Mouse (Mus musculus) embryonic facial prominence, embryonic 12.5 days (tissue): ENCODE measurements around the gene Ifitm3. TPM values are rescaled to one million over a fixed set of nuclear protein-coding genes. Genes with fewer than 3 reads are reported as not detected.

Source experiments
- ATAC-seq: fragments of 200-750 bp; cut with Nextera tagmentation; 2 replicates; pipeline ENCODE4 v1.8.0; 2017; ENCODE audit not compliant: insufficient number of reproducible peaks, insufficient read depth, low FRiP score, low TSS enrichment
- H3K27ac ChIP-seq: fragments of 300-500 bp; sonication (generic); 2 replicates; pipeline ENCODE4 v1.5.1; 2016; ENCODE audit warnings: mild to moderate bottlenecking
- H3K27me3 ChIP-seq: fragments of 300-500 bp; sonication (generic); 2 replicates; pipeline ENCODE4 v1.6.1; 2016; ENCODE audit warnings: mild to moderate bottlenecking, moderate library complexity
- H3K36me3 ChIP-seq: fragments of 300-500 bp; sonication (generic); 2 replicates; pipeline ENCODE4 v1.6.1; 2016; ENCODE audit warnings: mild to moderate bottlenecking
- H3K4me1 ChIP-seq: fragments of 300-500 bp; sonication (generic); 2 replicates; pipeline ENCODE4 v1.6.1; 2016
- H3K4me2 ChIP-seq: fragments of 300-500 bp; sonication (generic); replicated peaks from 2 replicates; pipeline ENCODE4 v1.6.1; 2016; ENCODE audit warnings: mild to moderate bottlenecking, moderate library complexity
- H3K4me3 ChIP-seq: fragments of 300-500 bp; sonication (generic); 2 replicates; pipeline ENCODE4 v1.5.1; 2016; ENCODE audit warnings: mild to moderate bottlenecking
- H3K9ac ChIP-seq: fragments of 300-500 bp; sonication (generic); 2 replicates; pipeline ENCODE4 v1.6.1; 2016; ENCODE audit warnings: mild to moderate bottlenecking, moderate library complexity
- H3K9me3 ChIP-seq: fragments of 300-500 bp; sonication (generic); 2 replicates; pipeline ENCODE4 v1.6.1; 2016; ENCODE audit warnings: mild to moderate bottlenecking, moderate library complexity
- WGBS: fragments of 180-500 bp; shearing (Covaris S2); methylation state at CpG from one replicate; pipeline ENCODE4 v1.1.7; 2016; 5-methylcytosine and 5-hydroxymethylcytosine counted together
- polyA plus RNA-seq: library from polyadenylated mRNA; unstranded; fragments of >200 nt; fragmentation: Nextera tagmentation; extraction: Ambion mirVana; gene quantifications from 2 replicates; pipeline ENCODE4 v1.2.1, GENCODE M21; 2016

Ifitm3 gene
- 48.0 and 52.4 TPM in 2 replicates for polyA plus RNA-seq

DNA sequence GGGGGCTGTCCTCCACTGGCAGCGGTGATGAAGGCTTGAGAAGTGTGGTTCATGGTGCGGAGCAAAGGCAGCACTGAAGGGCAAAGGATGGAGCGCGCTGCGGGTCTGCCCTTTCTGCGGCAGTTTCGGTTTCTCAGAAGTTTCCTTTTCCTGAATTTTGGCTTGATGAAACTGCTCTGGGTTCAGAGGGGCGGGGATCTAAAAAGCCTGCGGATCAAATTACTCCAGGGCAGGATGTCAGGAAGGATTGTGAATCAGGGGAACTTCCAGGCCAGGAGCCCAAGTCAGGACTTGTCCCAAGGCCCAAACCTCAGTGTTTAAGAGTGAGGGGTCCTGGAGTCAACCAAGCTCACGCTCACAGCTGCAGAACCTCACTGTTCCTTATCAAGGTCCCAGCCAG lies at the start of gene Ifitm3:
Gene Ifitm3 (minus strand): TSS at position 178 of the 400 bp plus-strand sequence.
- Histone ChIP-seq H3K27me3 (no peaks in the 10 kb centered on the region), H3K4me3 (peak within 1 kb of the TSS; percentile 23), H3K9ac (peak within 1 kb of the TSS; percentile 15; the same call in 1 of the 2 replicates), H3K9me3 (no peaks in the 10 kb centered on the region), H3K4me2 (peak within 1 kb of the TSS; percentile 45), H3K4me1 (peaks cover 21% of the 10 kb centered on the region), H3K27ac (peak within 1 kb of the TSS; percentile 68), H3K36me3 (no peaks in the 10 kb centered on the region)
- WGBS, result 11% methylated on average over 10 of the region's 10 CpGs
- no peak for ATAC-seq

DNA sequence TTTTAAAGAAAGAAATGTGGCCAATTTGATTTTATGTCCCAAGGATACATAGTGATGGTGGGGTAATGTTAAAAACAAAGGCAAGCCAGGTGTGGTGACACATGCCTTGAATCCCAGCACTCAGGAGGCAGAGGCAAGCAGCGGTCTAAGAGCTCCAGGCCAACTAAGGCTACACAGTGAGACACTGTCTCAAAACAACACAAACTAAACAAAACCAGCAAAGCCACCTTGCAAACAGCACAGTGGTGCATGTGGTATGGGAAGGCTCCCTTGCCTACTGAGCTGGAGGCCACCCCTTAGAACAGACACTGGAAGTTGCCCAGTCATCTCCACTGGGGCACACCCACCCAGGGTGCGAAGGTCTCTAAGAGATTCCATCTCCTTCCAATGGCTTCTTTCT lies 49.4 kb upstream of the Ifitm3 start:
- H3K4me3 ChIP-seq, result peak overlapping the region; percentile 79
- 0 out of 2 replicates have a peak overlapping the region, but pooled peaks have one; percentile 93 for H3K9ac ChIP-seq
- no peak overlapping the region for H3K27ac ChIP-seq
- WGBS, result 64% methylated on average over 2 of the region's 2 CpGs
- no peaks in the 10 kb centered on the region for H3K27me3 ChIP-seq
- peaks cover 11% of the 10 kb centered on the region for H3K36me3 ChIP-seq
- H3K9me3 ChIP-seq, result no peaks in the 10 kb centered on the region
- H3K4me2 ChIP-seq, result peak overlapping the region; percentile 89
- ATAC-seq, result no peak
- H3K4me1 ChIP-seq, result peaks cover 12% of the 10 kb centered on the region

DNA sequence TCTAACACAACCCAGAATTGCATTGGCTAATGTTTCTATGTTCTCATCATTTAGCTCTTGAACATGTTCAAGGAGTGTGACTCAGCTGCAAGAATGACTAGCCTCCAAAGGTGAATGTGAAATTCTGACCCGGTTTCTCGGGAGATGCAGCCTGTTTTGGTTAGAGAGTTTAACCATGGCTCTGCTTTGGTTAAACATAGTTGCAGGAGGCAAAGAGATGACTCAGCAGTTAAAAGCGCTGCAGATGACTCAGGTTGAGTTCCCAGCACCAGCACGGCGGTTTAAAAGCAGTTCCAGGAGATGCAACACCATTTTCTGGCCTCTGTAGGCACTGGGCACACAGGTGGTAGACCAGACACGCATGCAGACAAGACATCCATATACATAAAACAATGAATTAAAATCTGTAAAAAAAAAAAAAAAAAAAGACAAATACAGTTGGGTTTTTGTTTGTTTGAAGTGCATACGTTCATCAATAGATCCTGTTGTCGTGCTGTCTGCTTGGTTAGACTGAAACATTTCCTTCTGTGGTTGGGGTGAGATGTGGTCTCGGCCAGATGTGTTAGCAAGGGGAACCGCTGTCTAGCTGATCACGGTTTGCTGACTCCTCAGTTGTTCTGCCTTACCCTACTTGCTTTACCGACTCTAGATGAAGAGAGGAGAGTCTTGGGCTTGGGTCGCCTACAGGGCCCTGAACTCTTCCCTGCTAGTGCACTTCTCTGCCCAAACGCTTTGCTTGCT lies 48.2 kb upstream of the Ifitm3 start:
- ATAC-seq, result no peak
- WGBS, result 86% methylated on average over 14 of the region's 14 CpGs
- no peaks in the 10 kb centered on the region for H3K36me3 ChIP-seq
- H3K4me1 ChIP-seq, result peaks cover 12% of the 10 kb centered on the region
- H3K9ac ChIP-seq, result no peak overlapping the region
- no peaks in the 10 kb centered on the region for H3K27me3 ChIP-seq
- H3K4me3 ChIP-seq, result no peak overlapping the region
- no peaks in the 10 kb centered on the region for H3K9me3 ChIP-seq
- no peak overlapping the region for H3K27ac ChIP-seq
- H3K4me2 ChIP-seq, result no peak overlapping the region

DNA sequence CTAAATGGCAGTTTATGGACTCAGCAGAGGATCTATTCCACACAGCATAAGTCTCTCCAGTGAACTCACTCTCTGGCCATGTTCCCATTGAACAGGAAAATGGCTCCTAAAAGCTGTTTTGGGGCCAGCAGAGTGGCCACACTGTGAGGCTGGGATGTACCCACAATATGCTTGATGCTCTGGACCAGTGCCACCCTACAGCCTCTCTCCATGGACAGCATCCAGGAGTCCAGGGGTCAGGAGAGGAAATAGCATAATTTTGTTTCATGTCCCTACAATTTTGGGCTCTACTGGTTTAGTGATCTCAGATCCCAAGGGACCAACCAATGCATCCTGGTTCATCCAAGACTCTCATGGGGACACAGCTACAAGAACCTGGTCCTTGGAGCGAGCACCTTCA lies 47.0 kb upstream of the Ifitm3 start:
- Histone ChIP-seq H3K4me3 (no peak overlapping the region), H3K27ac (no peak overlapping the region), H3K9ac (no peak overlapping the region), H3K9me3 (no peaks in the 10 kb centered on the region), H3K27me3 (no peaks in the 10 kb centered on the region), H3K4me2 (no peak overlapping the region), H3K4me1 (peaks cover 12% of the 10 kb centered on the region), H3K36me3 (no peaks in the 10 kb centered on the region)
- no peak for ATAC-seq
- WGBS, result 86% methylated on average over 1 of the region's 1 CpGs

DNA sequence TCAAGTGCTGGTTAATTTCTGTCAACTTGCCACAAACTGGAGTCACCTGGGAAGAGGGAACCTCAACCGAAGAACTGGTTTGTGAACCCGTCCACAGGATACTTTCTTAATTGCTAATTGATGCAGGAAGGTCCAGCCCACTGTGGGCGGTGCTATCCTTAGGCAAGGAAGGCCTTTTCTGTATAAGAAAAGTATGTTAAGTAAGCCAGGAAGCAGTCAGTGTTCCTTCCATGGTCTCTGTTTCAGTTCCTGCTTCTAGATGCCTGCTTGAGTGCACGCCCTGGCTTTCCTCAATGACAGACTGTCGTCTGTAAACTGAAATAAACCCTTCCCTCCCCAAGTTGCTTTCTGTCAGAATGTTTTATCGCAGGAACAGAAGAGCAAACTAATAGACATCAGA lies 46.4 kb upstream of the Ifitm3 start:
- no peak for ATAC-seq
- H3K36me3 ChIP-seq, result no peaks in the 10 kb centered on the region
- WGBS, result 90% methylated on average over 6 of the region's 6 CpGs
- no peak overlapping the region for H3K27ac ChIP-seq
- no peaks in the 10 kb centered on the region for H3K9me3 ChIP-seq
- H3K4me2 ChIP-seq, result no peak overlapping the region
- H3K4me3 ChIP-seq, result no peak overlapping the region
- H3K4me1 ChIP-seq, result peaks cover 11% of the 10 kb centered on the region
- no peaks in the 10 kb centered on the region for H3K27me3 ChIP-seq
- no peak overlapping the region for H3K9ac ChIP-seq

DNA sequence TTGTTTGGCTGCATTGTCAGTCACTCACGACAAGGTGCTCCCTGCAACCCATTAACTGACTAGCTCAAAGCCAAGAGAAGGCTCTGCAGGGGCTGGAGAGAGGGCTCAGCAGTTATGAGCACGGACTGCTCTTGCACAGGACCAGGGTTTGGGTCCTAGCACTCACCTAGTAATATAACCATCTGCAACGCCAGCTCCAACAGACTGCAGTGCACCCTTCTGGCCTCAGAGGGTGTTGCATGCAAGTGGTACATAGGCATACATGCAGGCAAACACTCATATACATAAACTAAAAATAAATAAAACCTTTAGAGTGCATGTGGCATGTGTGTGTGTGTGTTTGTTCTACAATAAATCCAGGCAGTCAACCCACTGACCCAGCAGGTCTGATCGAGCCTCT lies 45.2 kb upstream of the Ifitm3 start:
- no peak for ATAC-seq
- Histone ChIP-seq H3K4me2 (no peak overlapping the region), H3K9ac (no peak overlapping the region), H3K27ac (no peak overlapping the region), H3K9me3 (no peaks in the 10 kb centered on the region), H3K4me1 (peaks cover 5% of the 10 kb centered on the region), H3K36me3 (no peaks in the 10 kb centered on the region), H3K27me3 (no peaks in the 10 kb centered on the region), H3K4me3 (no peak overlapping the region)
- WGBS, result 83% methylated on average over 4 of the region's 4 CpGs

DNA sequence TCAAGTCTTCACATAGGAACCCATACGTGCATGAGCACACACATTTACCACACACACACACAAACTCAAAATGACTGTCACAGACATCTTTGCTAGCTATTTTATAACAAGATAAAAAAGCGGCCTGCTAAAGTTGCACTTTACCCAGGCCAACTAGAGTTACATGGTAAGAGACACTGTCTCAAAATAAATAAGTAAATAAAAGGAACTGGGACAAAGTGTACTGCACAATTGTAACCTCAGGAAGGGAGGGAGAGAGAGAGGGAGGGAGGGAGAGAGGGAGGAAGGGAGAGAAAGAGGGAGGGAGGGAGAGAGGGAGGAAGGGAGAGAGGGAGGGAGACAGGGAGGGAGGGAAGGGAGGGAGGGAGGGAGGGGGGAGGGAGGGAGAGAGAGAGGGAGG lies 41.9 kb upstream of the Ifitm3 start:
- no peak overlapping the region for H3K4me3 ChIP-seq
- H3K4me1 ChIP-seq, result peaks cover 10% of the 10 kb centered on the region; the same call in 1 of the 2 replicates
- ATAC-seq, result no peak
- no peaks in the 10 kb centered on the region for H3K27me3 ChIP-seq
- H3K9me3 ChIP-seq, result no peaks in the 10 kb centered on the region
- 85% methylated on average over 2 of the region's 2 CpGs for WGBS
- no peaks in the 10 kb centered on the region for H3K36me3 ChIP-seq
- no peak overlapping the region for H3K9ac ChIP-seq
- no peak overlapping the region for H3K4me2 ChIP-seq
- no peak overlapping the region for H3K27ac ChIP-seq

DNA sequence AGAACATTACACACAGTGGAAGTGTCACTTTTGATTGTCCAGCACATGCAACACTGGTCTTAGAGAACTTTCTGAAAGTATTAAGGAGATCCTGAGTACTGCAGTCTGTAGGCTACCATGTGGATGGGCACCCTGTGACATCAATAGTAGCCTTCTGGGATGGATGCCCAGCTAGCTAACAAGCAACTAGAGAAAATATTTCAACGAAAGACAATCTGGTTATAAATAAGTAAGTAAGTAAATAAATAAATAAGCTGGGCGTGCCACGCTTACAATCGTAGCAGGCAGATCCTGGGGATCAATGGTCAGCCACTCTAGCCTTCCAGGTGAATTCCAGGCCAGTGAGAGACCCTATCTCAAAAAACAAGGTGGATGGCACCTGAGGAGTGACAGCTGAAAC lies 41.4 kb upstream of the Ifitm3 start:
- H3K36me3 ChIP-seq, result no peaks in the 10 kb centered on the region
- peaks cover 14% of the 10 kb centered on the region; the same call in 1 of the 2 replicates for H3K4me1 ChIP-seq
- 91% methylated on average over 4 of the region's 4 CpGs for WGBS
- no peak for ATAC-seq
- H3K27ac ChIP-seq, result no peak overlapping the region
- no peaks in the 10 kb centered on the region for H3K9me3 ChIP-seq
- no peak overlapping the region for H3K4me2 ChIP-seq
- H3K27me3 ChIP-seq, result no peaks in the 10 kb centered on the region
- no peak overlapping the region for H3K4me3 ChIP-seq
- no peak overlapping the region for H3K9ac ChIP-seq

DNA sequence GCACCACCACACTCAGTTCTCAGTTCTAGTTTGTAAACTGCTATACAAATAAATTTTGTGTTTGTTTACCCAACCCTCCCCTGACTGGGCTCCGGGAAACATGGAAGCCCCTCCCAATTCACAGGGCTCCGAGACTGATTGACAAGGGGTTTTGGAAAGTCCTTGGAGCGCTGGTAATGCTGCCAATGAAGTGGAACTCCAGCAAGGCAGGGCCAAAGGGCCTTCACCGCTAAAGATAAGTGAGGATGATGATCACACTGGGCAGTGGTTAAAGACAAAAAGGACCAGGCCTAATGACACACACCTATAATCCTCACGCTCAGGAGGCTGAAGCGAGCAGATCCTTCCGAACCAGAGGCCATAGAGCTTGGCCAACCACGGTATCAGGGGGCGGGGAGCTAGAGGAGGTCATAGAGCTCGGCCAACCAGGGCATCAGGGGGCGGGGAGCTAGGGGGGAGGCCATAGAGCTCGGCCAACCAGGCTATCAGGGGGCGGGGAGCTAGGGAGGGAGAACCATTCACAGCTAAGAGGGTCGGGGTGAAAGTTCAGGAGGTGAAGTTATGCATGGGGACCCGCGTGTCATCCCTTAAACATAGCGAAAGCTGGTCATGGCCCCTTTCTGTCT lies 40.6 kb upstream of the Ifitm3 start:
- WGBS, result 66% methylated on average over 17 of the region's 17 CpGs
- Histone ChIP-seq H3K27me3 (no peaks in the 10 kb centered on the region), H3K9me3 (no peaks in the 10 kb centered on the region), H3K4me3 (no peak overlapping the region), H3K36me3 (no peaks in the 10 kb centered on the region), H3K9ac (no peak overlapping the region), H3K27ac (no peak overlapping the region), H3K4me1 (peaks cover 17% of the 10 kb centered on the region; the same call in 1 of the 2 replicates), H3K4me2 (no peak overlapping the region)
- ATAC-seq, result no peak

DNA sequence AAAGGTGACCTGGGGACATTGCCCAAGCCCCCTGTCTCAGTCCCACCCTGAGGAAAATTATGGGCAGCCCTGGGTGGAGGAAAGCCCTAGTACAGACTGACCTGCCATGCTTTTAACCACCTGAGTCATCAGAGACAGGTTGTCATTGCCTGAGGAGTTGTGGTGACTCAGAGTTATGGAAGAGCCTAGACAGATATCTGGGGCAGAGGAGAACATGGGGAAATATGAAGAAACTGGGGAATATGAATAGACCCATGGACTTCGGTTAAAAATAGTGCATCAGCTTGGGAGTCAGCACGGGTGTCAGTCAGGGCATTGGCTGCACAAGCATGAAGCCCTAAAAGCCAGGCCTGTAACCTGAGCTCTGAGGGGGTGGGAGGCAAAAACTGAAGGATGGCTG lies 38.8 kb upstream of the Ifitm3 start:
- Histone ChIP-seq H3K4me2 (no peak overlapping the region), H3K27me3 (no peaks in the 10 kb centered on the region), H3K9ac (no peak overlapping the region), H3K4me3 (no peak overlapping the region), H3K36me3 (no peaks in the 10 kb centered on the region), H3K4me1 (peaks cover 17% of the 10 kb centered on the region; the same call in 1 of the 2 replicates), H3K9me3 (no peaks in the 10 kb centered on the region), H3K27ac (no peak overlapping the region)
- no peak for ATAC-seq
- WGBS, result 92% methylated on average over 2 of the region's 2 CpGs

DNA sequence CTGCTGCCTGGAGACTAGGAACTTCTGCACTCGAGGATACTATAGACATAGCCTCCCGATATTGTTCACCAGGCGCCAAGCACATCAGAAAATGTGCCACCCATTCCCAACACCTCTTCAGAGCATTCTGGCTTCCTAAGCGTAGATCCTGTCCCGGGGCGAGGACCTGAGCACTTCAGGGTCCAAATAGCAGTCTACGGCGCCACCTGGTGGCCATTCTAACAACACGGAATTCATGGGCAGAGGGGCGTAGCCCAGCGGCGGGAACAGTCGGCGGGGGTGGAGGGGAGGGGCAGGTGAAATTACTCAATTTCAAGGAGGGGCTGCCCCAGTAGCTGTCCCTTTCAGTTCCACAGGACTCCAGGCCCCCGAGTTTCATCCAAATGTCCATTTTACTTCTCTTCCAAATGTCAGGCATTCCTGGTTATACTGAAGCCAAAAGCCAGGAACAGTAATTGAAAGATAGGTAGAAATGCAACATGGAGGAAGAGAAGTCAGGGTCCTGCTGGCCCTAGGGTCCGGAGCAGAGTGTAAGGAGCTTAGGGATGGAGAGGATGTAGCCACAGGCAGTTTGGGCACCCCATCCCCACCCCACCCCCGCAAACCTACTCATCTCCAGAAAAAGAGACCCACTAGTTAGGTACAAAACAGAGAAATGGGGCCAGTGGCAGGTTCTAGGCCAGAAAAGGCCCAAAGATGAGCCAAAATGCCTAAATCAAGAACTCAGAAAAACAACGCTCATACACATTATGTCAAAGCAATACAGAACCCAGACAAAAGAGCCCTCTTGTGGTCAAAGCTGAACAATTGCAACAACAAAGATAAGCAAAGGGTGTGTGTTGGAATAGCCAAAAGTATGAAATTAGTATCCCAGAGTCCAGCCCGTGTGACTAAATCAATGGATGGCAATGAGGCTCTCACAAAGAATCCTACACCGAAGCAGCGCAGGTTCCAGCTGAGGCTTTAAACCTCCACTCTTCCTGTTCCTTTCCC lies 38.0 kb upstream of the Ifitm3 start:
- Histone ChIP-seq H3K4me3 (peak overlapping the region; percentile 30), H3K36me3 (no peaks in the 10 kb centered on the region), H3K4me1 (peaks cover 17% of the 10 kb centered on the region; the same call in 1 of the 2 replicates), H3K27ac (peak overlapping the region; percentile 69; the same call in 1 of the 2 replicates), H3K4me2 (peak overlapping the region; percentile 67), H3K9me3 (no peaks in the 10 kb centered on the region), H3K27me3 (no peaks in the 10 kb centered on the region), H3K9ac (peak overlapping the region; percentile 35)
- whole genome bisulfite sequencing, result 10% methylated on average over 21 of the region's 21 CpGs
- peak; percentile 85 for ATAC-seq
